Mouse (Mus musculus): Measurements from ENCODE around the gene Gm20696.

Gene Gm20696

GRCm38 (mm10) chr6:99572071-99572470 is 94.5 kb downstream of the Gm20696 start:
- DNase-seq (ENCODE audit: low spot score) = no peak

DNA sequence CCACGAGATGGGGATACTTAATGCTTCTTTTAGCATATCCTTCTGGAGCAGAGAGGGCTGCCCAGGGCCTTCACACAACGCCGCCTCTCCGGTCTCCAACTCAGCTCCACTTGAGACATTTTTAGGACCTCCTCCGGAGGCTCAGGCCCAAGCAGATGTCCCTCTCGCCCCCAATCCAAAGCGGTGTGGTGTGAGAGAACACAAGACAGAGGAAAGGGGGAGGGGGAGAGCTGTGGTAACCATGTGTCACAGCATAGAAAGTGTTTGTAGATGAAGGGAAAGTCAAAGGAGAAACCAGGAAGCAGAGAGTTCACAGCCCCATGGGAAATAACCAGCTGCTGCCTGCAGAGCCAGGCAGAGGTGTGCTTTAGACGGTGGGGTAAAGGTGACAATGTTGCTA is 99.7 kb downstream of the Gm20696 start:
- DNase-seq (ENCODE audit: low spot score) = no peak

DNA sequence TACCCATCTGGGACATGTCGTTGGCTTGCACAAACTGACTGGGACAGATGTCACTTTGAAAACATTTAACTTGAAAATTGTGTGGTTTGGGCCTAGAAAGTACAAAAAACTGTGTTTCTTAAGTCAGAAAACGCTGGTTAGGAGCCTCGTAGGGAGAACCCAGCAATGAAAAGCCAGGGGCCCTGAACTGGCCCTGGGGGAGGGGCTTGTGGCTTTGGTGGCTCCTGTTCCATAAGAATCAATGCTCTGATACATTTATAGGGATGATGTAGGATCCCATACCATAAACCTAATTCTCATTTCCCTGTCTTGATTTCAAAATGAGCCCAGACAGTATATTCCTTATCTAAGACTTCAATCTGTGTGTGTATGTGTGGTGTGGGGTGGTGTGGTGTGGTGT is 101.8 kb downstream of the Gm20696 start:
- no peak for DNase-seq (ENCODE audit: low spot score)

DNA sequence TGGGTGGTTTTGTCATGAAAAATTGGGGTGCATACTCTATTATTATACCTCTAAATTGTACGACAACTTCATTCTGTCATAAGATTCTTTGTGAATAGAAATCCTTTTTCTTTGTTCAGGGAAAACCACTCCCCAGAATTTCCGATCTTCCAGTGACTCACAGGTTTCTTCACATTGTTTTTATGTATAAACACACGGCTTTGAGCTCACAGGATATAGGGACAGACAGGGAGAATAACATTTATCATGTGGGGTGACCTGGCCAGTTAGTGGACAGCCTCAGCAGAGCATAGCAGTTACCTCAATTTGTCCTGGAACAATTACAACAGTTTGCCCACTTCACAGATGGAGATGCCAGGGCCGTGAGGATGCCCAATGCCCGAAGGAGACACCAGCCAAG is 109.6 kb downstream of the Gm20696 start:
- DNase-seq (ENCODE audit: low spot score) = no peak

- DNase-seq (ENCODE audit: low spot score) = no peak
Observed at GRCm38 (mm10) chr6:99552816-99553215, 113.8 kb downstream of the Gm20696 start.

- DNase-seq (ENCODE audit: low spot score) = no peak
Observed at GRCm38 (mm10) chr6:99546416-99546815, 120.2 kb downstream of the Gm20696 start.

GRCm38 (mm10) chr6:99545437-99545836 is 121.2 kb downstream of the Gm20696 start:
- no peak for DNase-seq (ENCODE audit: low spot score)

DNA sequence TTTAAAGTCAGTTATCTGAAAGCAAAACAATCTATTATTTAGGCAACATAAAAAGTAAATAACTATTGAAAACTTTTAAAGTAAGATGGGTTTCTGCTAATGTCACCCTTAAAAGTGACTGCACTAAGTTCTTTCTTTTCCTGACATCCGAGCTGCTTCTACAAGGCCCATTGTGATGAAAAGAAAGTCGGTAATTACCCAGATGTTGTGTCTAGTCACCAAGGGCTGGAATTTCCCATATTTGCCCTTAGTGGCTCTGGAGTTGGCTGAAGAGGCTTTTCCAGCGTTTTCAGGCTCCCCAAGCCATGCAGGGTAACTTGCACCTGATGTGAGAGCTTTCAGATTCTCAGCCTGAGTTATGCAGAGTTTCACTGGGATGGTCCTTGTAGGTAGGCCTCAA is 125.5 kb downstream of the Gm20696 start:
- no peak for DNase-seq (ENCODE audit: low spot score)

- no peak for DNase-seq (ENCODE audit: low spot score)
Observed at GRCm38 (mm10) chr6:99540653-99541052, 125.9 kb downstream of the Gm20696 start.

DNA sequence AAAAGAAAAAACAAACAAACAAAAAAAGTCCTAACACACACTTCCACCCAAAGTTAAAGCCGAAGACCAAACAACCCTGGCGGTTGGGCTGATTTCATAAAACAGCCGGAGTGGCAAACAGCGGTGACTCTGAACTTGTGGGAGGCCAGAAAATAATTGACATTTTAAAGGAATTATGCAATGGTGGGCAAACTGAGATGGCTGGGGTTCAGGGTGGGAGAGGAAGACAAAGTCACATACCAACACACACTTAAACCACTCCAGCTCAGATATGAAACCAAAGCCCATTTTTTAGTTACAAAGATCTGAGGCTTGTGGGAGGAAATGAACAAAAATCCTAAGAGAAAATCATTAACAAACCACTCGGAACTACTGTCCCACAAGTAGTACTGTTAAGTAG is 126.5 kb downstream of the Gm20696 start:
- no peak for DNase-seq (ENCODE audit: low spot score)

- no peak for DNase-seq (ENCODE audit: low spot score)
Observed at GRCm38 (mm10) chr6:99538194-99538941, 128.2 kb downstream of the Gm20696 start.

- DNase-seq (ENCODE audit: low spot score) = no peak
Observed at GRCm38 (mm10) chr6:99534211-99534745, 132.3 kb downstream of the Gm20696 start.

DNA sequence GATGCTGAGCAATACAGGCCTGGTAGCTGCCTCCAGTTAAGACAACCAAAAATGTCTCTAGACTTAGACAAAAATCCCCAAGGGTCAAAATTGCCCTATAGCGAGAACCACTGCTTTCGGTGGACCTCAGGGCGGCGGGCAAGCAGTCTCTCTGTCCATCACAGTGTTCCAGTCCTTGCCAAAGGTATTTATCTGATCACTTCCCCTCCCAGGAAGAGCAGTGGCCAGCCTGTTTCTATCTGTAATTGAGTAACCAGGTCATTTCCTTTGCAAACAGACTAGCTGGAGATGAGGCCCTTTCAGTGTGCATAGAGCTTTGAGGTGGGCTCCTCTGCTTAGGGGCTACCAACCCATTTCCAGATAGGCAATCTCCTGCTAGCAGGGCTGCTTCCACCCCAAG is 134.1 kb downstream of the Gm20696 start:
- DNase-seq (ENCODE audit: low spot score) = no peak

- DNase-seq (ENCODE audit: low spot score) = no peak
Observed at GRCm38 (mm10) chr6:99528972-99529371, 137.6 kb downstream of the Gm20696 start.

- no peak for DNase-seq (ENCODE audit: low spot score)
Observed at GRCm38 (mm10) chr6:99527457-99528105, 139.0 kb downstream of the Gm20696 start.

GRCm38 (mm10) chr6:99525351-99525750 is 141.2 kb downstream of the Gm20696 start:
- no peak for DNase-seq (ENCODE audit: low spot score)

DNA sequence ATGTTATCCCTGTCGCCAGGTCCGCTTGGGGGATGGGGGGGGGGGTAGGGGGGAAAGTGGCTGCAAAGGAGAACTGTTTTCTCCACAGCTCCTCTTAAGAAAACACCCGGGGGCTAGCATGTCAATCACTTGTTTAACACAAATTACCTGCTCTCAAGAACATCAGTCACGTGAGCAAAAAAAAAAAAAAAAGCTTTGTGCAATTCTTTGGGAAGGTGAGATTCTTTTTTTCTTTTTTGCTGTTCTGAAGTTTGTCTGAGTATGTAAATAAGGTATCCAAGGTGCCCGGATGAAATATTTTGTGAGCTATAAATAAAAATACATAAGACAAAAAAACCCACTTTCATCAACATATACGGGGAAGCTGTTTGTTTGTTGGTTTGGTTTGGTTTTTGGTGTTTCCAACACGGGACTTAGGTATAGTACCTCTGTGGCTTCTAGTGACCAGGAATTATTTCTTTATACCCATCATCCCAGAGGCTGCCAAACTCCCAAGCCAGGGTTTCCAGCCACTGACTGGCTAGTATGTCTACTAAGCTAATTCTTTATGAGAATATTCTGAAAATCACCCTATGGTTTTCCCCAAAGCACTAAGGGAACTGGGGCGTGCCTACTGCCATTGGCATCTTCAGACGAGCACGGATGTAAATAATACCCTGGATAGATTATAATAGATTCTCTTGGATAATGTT is 142.8 kb downstream of the Gm20696 start:
- no peak for DNase-seq (ENCODE audit: low spot score)

GRCm38 (mm10) chr6:99523109-99523632 is 143.4 kb downstream of the Gm20696 start:
- peak; percentile 39 for DNase-seq (ENCODE audit: low spot score)

DNA sequence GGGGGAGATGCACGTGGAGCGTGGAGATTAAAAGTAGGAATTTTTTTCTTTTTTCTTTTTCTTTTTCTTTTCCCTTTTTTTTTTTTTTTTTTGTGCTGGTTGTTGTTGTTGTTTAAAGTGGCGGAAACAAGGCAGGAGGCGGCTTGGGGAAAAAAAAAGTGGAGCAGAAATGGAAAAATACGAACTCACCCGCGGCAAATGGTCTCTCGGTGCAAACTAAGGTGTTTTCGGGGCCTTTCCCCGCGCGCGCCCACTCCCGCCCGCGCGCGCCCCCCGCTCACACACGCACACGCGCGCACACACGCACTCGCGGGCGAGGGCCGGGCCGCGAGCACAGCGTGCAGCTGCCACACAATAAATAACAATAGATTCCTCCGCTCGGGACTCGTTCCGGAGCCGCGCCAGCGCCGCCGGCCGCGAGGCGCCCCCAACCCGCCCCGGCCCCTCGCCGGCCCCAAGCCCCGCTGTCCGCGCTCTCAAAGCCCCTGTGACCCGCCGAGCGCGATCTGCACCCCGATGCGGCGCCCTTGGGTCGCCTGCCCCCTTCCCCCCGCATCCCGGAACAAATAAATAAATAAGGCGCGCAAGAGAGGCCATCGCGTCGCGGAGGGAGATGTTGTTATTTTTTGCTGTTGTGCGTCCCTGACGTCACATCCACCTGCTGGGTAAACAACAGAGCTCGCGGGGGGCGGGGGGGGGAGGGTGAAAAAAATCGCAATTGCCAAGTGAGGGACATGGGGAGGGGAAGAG is 144.1 kb downstream of the Gm20696 start, which contains the start of gene Foxp1:
Gene Foxp1 (minus strand): TSS at position 363 of the 750 bp plus-strand sequence.
- peak; percentile 54 for DNase-seq (ENCODE audit: low spot score)

GRCm38 (mm10) chr6:99521641-99522358 is 144.8 kb downstream of the Gm20696 start:
- peak; percentile 25 for DNase-seq (ENCODE audit: low spot score)

- peak; percentile 12 for DNase-seq (ENCODE audit: low spot score)
Observed at GRCm38 (mm10) chr6:99521038-99521640, 145.5 kb downstream of the Gm20696 start.

Measured in spleen, adult 12 weeks (tissue).